Mouse (Mus musculus): ENCODE measurements around the gene Rbfox1.

The Rbfox1 gene

DNA sequence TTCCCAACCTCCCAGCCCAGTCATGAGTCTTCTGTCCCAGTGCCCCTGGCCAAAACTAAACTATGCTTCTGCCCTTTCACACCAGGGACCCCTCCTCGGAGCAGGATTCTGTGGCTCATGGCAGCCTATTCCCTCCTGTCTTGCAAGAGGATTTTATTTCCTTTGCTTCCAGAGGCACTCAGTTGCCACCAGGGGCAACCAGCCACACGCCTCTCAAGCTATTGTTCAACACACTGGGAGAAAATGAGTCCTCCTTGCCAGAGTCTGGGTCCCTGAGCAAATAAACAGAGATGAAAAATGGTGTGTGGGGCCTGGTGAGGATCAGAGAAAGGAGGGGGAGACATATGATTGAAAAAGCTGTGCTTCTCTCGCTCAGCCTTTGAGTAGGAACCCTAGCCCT, 327.8 kb downstream of the Rbfox1 start:
- DNase-seq (ENCODE audit: low spot score) = no peak

DNA sequence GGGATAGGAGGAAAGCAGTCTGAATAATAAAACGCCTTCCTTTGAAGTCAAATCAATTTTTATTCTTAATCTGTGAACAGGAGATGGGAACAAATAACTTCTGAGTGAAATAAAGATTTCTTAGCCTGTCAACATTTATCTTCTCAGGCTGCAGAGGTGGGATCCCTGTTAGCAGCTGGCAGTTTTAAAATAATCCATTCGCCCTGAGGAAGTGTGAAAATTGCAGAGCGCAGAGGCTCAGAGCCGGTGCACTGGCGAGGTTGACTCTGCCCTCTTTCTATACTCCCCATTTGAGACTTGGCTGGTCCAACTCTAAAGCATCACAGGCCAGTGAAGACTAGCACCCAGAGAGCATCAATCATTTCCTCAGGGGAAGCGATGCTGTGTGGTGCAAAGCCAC, 342.3 kb downstream of the Rbfox1 start:
- DNase-seq (ENCODE audit: low spot score) = no peak

DNA sequence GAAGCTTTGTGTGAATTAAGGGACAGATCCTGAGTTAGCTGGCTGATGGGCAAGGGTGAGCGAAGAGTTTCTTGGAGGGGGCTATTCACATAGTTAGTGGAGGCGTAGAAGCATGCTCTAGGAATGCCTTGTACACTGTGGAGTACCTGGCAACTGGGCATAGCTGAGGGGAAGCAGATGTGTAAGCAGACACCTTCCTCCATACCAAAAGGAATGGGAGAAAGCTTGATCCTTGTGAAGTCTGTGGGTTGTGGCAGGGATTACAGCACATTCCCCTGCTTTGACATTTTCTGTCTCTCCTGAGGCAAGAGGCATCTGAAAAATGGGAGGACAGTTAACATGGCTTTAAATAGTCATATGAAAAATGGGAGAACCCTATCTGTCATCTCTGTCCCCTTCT, 347.8 kb downstream of the Rbfox1 start:
- DNase-seq (ENCODE audit: low spot score) = no peak

DNA sequence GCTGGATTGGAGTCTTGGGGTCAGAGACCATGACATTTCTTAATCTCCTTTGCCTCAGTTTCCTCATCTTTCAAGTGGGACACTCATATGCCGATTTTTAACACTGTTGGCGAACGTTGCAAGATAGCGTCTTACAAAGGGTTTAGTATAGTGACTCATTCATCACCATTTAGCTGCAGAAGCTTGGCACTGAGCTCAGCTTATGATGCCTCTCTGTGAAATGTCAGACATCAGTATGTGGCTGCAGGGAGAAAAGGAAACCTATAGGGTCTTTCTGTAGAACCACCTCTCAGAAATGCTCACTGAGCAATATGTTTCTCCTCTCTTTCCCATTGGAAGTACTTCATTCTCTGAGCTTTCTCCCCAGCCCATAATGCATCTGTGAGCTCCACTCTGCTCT, 356.2 kb downstream of the Rbfox1 start:
- DNase-seq (ENCODE audit: low spot score) = no peak

DNA sequence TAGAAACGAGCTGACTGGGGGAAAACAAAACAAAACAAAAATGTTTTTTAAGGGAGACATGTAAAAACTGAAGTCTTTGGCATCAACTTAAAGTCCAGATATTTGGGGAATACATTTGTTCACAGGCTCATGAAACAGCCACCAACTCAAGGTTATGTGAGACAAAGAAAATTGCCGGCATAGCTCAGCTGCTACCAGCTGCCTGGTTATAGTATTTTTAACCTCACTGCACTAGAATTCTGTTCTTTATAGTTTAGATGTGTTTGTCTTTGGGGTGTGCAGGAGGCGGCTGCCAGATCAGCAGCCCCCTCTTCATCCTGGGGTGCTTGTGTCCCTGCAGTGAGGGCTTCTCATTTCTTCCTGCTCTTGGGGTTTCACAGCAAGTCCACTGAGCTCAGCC, 357.3 kb downstream of the Rbfox1 start:
- no peak for DNase-seq (ENCODE audit: low spot score)

DNA sequence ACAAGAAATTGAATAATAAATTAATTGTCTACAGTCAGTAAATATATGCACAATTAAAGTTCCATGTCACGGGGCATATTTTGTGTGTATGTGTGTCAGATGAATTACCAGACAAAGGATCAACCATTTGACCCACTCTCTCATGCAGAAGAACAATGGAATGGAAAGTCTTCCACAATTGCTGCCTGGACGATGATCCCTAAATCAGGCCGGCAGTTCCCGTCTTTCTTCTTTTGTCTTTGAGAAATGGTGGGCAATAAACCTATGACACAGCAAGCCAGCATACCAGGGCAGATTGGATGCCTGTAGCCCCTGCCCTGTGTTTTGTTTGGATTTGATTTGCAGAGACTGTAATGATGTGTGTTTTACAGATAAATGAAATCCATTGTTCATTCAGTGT, 362.4 kb downstream of the Rbfox1 start:
- no peak for DNase-seq (ENCODE audit: low spot score)

DNA sequence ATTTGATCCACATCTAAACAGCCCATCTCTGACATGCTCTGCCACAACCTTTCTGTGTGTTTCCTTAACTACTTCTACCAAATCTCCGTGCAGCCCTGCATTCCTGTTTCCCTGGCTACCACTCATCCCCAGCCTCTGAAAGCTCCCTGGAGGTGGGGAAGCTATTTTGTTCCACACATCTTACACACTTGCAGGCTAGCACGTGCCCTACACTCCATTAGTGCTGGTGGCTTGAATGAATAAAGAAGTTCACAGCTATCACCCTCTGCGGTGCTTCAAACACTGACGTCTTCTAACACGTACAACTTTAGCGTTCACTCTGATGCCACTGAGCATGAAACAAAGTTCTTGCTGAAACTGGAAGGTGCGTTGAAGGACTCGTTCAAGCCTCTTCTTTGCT, 379.4 kb downstream of the Rbfox1 start:
- DNase-seq (ENCODE audit: low spot score) = no peak

DNA sequence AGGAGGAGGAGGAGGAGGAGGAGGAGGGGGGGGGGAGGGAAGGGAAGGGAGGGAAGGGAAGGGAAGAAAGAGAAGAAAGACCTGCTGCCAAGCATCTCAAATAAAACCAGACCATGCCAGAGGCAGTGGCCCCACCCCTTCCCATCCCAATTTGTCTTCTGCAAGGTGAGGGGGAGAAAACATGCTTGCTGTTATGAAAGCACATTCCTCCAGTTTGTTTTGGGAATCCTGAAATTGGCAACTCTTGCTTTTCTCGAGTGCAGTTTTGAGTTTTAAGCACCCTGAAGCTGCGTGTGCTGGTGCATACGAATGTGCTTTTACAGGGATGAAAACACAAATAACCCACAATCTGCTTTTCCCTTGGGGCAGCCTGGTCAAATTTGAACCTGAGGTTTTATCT, 380.5 kb downstream of the Rbfox1 start:
- no peak for DNase-seq (ENCODE audit: low spot score)

DNA sequence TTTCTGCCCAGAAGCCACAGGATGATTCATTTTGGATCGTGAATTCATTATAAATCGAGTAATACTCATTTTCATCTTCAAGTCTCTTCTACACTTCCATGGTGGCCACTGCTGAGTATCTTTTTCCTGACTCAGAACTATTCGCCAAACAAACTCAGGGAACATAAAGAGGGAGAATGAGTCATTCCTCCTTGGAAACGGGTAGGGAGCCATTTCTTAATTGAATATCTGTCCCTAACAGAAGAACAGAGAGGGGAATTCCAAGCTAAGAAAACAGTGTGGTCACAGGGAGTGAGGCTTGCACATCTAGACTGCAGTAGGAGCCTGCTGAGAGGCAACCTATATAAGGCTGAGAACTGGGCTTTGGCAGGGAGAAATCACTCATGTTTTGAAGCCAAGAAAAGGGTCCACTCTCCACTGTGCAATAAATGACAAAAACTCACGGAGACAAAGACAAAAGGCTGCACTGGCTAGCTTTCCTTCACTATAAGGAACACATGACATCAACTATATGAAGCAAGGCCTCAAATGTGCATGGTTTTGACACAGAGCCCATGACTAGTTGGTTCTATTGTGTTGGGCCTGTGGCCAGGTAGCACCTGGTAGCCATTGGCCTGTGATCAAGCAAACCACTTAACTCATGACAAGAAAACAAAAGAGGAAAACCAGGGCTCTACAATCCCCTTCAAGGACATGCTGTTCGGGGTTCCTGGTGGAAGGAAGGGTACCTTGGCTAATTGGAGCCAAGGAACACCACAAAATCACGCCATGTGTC, 386.6 kb downstream of the Rbfox1 start:
- no peak for DNase-seq (ENCODE audit: low spot score)

DNA sequence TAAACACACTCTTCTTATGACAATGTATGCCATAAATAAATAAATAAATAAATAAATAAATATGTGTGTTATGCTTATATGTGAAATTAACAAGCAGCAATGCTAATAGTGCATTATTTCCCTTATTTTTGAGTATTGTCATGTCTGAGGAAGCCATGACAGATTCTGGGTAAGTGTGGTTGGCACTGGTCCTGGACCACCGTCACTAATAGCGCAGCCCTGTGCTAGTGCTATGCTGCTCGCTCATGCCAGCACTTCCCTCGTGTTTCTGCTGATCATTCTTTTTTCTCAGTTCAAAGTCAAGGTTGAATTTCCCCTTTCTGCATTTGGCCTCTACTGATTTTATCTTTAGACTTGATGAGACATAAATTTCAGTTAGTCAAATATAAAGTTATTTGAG, 398.3 kb downstream of the Rbfox1 start:
- no peak for DNase-seq (ENCODE audit: low spot score)

DNA sequence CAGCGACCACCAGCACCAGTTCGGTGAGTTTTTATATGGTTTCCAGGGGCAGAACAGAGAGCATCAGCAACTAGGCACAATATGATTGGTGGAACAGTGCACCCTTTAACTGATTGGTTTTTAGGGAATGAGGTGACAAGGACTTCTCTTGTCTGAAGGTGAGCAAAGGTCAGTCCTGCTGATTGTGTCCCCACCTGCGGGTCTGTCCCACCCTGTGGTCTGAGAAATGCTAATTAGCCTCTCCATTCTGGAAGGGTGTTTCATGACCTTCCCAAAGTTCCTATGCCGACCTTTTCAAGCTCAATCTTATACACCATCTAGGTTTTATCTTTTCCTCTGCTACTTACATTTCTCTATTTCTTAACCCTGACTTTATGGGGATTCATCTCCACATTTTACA, 399.2 kb downstream of the Rbfox1 start:
- no peak for DNase-seq (ENCODE audit: low spot score)

DNA sequence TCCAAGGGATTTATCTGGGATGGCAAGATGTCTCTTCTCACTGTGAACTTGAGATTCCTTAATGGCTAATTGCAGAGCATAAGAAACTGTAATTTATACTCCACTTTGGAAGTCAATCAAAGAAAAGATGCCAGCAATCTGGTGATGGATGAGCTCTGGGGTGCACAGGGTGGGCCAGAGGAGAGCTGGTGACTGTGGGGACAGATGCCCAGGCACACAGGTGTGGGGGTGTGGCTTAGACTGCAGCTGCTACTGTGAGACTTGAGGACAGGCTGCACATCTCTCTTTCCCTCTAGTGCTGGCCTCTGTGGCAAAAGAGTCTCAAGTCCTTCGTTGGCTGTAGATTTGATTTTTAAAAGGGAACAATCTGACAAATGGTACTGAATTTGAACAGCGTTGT, 402.5 kb downstream of the Rbfox1 start:
- DNase-seq (ENCODE audit: low spot score) = no peak

DNA sequence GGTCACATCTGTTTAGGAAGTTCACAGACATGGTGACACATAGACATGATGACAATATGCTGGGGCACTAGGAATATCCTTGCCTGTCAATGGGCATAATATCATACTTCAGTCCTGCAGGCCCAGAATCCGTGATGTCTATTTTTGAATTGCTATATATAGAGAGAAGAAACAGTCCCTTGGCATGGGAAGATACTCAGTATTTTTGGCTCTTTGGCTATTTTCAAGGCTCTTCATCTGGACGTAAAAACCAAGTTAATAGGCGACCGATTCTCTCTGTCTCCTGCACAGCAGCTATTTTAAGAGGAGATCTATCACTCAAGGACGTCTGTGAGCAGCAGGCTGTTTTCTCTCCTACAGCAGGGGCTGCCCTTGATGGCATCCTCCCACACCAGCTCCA, 415.0 kb downstream of the Rbfox1 start:
- peak; percentile 9 for DNase-seq (ENCODE audit: low spot score)

DNA sequence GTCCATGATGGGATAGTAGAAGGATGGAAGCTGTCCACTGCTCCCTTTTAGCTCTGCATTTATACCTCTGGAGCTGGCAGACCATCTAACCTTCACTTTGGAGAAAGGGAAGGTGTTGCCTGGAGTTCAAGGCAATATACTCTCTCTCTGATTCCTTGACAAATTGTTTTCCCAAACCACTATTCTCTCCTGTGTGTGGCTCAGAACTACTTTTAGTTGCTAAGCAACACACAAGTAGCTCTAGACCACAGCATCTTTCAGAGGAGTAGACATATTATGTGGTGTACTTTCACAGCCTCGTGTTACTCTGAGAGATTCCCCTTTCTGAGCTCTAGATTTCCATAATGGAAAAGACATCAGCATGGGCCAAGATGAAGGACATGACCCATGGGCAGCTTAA, 417.9 kb downstream of the Rbfox1 start:
- DNase-seq (ENCODE audit: low spot score) = no peak

DNA sequence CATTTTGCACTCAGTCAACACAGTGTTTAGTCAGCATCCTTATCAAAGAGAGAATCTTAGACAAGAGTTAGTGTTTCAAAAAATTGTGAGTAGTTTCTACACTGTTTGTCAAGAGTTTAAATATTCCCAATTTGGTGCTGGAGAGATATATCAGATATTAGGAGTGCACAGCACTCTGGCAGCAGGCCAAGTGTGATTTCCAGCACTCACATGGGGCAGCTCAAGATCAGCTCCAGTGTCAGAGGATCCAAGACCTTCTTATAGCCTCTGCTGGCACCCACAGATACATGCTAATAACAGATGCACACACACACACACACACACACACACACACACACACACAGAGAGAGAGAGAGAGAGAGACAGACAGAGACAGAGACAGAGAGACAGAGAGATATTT, 424.8 kb downstream of the Rbfox1 start:
- no peak for DNase-seq (ENCODE audit: low spot score)

DNA sequence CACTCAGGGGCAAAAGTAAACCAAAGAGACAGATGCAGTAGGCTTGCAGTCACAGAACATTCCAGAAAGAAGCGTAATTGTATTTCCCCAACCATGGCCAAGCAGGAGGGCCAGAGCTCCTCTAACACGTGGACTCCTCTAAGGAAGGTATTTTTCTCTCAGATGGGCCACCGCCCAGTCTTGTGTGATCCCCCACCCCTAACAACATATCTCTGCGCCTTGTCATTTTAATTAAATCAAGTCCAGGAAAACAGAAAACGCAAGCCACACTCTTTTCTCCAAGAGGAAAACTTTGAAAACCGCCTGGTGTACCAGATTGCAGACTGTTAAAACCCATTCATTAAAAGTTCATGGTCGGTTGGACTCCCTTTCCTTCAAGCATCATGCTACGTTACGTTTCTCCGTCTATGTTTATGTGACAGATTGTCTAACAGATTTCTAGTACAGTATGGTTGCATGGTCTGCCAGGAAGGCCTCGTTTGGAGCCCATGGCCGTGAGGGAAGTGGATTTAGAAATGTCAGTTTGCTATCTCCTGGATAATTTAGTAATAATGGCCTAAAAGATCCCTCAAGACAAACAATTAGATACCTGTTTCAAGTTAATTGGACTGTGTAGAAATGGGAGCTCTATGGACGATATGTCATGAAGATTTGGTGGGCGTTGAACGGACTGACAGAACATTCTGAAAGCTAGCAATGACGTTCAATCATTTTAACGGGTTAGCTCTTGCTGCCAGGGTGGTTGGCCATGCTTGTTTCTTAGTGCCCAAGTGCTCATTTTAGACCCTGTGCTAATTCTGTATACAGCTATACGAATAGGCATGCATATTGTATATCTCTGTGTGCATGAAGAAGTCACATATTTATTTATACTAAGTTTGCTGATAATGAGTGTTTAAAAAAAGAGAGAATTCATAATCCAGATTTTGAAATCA, 425.9 kb downstream of the Rbfox1 start:
- DNase-seq (ENCODE audit: low spot score) = no peak

DNA sequence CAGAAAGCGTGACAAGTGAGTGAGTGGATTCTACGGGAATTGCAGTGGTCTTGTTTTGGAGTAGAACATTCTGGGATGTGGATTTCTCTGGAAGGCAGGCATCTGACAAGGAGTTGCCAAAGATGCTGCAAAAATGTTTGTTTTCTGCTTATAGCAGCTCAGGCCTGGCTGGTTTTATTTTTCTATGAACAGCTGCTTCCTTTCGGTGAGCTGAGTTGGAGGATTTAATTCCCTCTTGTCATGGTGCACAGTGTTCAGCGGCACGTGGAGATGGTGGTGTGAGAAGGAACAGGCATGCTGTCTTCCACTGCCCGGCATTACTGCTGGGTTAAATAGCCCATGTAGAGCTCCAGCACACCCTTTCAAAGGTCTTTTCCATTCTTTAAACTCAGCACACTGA, 428.5 kb downstream of the Rbfox1 start:
- DNase-seq (ENCODE audit: low spot score) = no peak

DNA sequence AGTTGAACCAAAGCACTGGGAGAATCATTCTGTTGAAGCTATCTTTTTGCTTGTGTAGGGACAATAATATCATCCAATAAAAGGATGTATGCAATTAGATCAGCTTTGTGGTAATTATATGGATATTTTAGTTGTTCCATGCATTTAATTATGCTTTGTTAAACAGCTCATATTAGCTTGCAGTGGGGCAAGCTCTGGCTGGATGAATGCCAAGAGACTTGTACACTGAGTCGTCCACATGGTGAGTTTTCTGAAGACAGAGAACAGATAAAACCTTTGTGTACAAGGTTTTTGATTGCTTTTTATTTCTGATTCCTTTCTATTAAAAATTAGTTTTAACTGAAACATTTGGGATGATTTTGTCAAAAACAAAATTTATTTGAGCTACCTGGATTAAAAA, 439.7 kb downstream of the Rbfox1 start:
- DNase-seq (ENCODE audit: low spot score) = no peak

DNA sequence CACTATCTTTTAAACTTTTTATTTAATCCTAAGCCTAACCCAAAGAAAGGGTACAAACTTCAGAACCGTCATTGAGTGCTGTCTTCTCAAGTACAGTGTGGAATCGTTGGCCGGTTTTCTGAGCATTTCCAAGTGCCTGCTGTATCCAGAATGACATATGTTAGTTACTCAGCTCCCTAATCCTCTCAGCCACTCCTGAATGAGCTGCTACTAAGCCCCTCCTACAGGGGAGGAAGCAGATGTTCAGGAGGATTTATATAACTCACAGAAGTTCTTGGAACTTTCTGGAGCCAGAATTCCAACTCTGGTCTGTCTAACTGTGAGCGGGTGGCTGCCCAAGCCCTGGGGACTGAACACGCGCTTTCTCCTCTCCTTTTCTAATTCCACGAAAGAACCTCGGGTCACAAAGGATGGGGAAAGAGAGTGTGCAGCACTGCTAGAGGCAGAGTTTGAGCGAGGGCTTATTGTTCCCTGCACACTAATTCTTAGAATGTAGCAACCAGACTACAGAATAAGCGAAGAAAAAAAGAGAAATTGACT, 446.3 kb downstream of the Rbfox1 start:
- no peak for DNase-seq (ENCODE audit: low spot score)

DNA sequence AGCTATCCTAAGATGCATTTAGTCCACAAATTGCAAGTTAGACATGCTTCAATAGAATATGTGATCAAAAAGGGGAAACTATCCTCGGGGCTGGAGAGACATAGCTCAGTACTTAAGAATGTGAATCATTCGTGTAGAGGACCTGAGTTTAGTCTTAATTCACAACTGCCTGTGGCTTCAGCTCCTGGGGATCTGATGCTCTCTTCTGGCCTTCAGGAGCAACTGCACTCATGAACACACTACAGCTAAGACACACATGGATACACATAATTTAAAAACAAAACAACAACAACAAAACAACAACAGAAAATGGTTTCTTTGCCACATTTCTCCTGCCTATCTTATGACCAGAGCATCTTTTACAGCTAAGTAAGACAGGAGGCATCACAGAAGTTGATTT, 448.1 kb downstream of the Rbfox1 start:
- DNase-seq (ENCODE audit: low spot score) = no peak

DNA sequence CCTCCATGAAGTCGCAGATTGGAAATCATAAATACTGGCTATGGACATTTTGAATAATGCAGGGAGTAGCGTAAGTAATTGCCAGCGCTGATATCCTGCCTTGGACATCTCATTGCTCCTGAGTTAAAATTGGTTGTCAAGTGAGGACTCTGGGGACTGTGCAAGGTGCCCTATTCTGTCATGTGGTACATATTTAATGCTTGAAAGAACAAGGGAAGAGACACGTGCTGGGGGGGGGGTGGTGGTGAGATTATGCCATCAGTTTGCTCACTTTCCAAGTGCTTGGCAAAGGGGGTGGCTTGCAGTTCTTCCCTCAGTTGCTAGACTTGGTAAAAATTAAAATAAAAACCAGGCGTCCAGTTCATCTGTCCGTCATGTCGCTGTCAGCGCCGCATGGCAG, 462.9 kb downstream of the Rbfox1 start:
- no peak for DNase-seq (ENCODE audit: low spot score)

DNA sequence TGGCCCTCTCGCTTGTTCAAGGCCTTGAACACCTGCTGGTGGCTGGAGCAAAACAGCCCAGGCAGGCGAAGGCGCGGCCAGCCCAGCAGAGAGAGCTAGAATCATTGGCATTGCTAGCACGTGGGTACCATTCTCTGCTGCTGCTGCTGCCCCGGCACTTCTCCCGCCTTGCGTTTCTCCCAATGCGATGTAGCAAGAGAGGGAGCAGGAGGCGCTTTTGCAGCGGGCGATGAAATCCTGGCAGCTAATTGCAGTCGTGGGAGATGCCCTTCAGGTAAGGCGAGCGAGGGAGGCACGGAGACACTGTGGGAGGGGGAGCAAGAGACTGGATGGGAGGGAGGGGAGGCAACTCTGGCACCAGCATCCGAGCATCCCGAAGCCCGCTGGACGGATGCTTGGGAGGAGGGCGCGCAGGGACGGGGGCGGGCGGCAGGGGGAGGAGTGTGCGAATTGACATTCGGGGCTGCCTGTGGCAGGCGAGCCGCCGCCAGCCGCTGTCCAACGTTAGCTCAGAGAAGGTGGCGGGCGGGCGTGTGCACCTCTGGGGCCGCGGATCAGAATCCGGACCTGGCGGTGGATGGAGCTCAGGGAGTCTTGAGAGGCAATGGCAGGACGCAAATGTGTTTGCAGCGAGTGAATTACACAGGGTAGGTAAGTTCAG, 463.6 kb downstream of the Rbfox1 start:
- DNase-seq (ENCODE audit: low spot score) = peak; percentile 42

DNA sequence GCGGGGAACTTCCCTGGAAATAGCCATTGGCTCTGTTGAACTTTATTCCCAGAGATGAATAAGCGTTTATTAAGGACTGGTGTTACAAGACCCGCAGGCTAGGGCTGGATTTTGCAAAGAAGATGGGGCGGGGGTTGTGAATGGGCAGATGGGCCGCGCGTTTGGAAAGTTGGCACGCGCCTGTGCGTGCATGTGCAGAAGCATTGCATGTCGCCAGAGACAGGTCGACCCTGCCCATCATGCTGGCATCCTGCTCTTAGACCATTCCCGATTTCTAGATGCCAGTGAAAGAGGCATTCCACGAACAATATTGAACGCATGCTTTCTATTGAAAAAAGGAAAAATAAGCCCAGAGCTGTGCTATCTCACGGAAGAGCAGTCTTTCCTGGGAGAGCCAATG, 464.2 kb downstream of the Rbfox1 start:
- no peak for DNase-seq (ENCODE audit: low spot score)

All from ovary, postnatal 36 days (tissue).